Mouse (Mus musculus) limb, embryonic 13.5 days (tissue): ENCODE measurements at regions not wholly inside any gene's neighbourhood (a gene's known extent, or its start where the extent isn't known, plus 50 kb on each side); places are given as distances from the start of the nearest gene placed in this dataset.

Experiments used
- ATAC-seq: fragments of 200-750 bp; cut with Nextera tagmentation; 2 replicates; pipeline ENCODE4 v1.8.0; 2017; ENCODE audit warnings: low read depth, moderate number of reproducible peaks, moderate TSS enrichment; ENCODE audit not compliant: low FRiP score
- H3K27ac ChIP-seq: fragments of 300-500 bp; sonication (generic); 2 replicates; pipeline ENCODE4 v1.5.1; 2015; ENCODE audit warnings: inconsistent platforms, mild to moderate bottlenecking, moderate library complexity
- H3K27me3 ChIP-seq: fragments of 300-500 bp; sonication (generic); 2 replicates; pipeline ENCODE4 v1.6.1; 2015; ENCODE audit warnings: mild to moderate bottlenecking, inconsistent platforms
- H3K36me3 ChIP-seq: fragments of 300-500 bp; sonication (generic); 2 replicates; pipeline ENCODE4 v1.6.1; 2015; ENCODE audit warnings: inconsistent platforms, mild to moderate bottlenecking, moderate library complexity
- H3K4me1 ChIP-seq: fragments of 300-500 bp; sonication (generic); 2 replicates; pipeline ENCODE4 v1.6.1; 2015; ENCODE audit warnings: inconsistent platforms
- H3K4me2 ChIP-seq: fragments of 300-500 bp; sonication (generic); replicated peaks from 2 replicates; pipeline ENCODE4 v1.6.1; 2015; ENCODE audit warnings: inconsistent platforms, mild to moderate bottlenecking, moderate library complexity
- H3K4me3 ChIP-seq: fragments of 300-500 bp; sonication (generic); 2 replicates; pipeline ENCODE4 v1.5.1; 2015; ENCODE audit warnings: moderate library complexity, mild to moderate bottlenecking, inconsistent platforms
- H3K9ac ChIP-seq: fragments of 300-500 bp; sonication (generic); 2 replicates; pipeline ENCODE4 v1.6.1; 2015; ENCODE audit warnings: mild to moderate bottlenecking, inconsistent platforms
- H3K9me3 ChIP-seq: fragments of 300-500 bp; sonication (generic); 2 replicates; pipeline ENCODE4 v1.6.1; 2016; ENCODE audit warnings: inconsistent platforms
- whole genome bisulfite sequencing: fragments of 180-500 bp; shearing (Covaris S2); methylation state at CpG from one replicate; pipeline ENCODE4 v1.1.7; 2015; 5-methylcytosine and 5-hydroxymethylcytosine counted together

- WGBS = 86% methylated on average over 1 of the region's 1 CpGs
- Histone ChIP-seq H3K9ac (no peak overlapping the region), H3K4me3 (no peak overlapping the region), H3K4me1 (no peaks in the 10 kb centered on the region), H3K9me3 (no peaks in the 10 kb centered on the region), H3K27ac (no peak overlapping the region), H3K36me3 (no peaks in the 10 kb centered on the region), H3K27me3 (no peaks in the 10 kb centered on the region), H3K4me2 (no peak overlapping the region)
- no peak for ATAC-seq
Measured at GRCm38 (mm10) chr17:55320959-55321358, 124.2 kb upstream of the St6gal2 start.

DNA sequence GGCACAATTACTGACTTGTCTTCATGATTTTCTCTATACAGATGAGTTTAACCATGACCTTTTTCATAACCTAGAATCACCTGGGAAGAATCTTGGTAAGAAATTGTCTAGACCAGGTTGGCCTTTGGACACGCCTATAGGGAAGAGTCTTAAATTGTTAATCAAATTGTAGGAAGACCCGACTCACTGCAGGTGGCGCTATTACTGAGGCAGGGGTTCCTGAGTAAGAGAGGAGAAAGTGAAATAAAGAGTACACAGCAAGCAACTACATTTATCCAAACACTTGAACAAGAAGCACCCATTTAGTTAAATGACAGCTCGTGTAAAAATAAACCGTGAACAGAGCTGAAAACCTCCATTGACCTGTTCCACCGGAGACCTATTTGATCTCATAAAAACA lies 85.9 kb upstream of the St6gal2 start:
- WGBS = 86% methylated on average over 6 of the region's 6 CpGs
- Histone ChIP-seq H3K4me2 (no peak overlapping the region), H3K36me3 (no peaks in the 10 kb centered on the region), H3K27ac (no peak overlapping the region), H3K4me1 (no peaks in the 10 kb centered on the region), H3K27me3 (no peaks in the 10 kb centered on the region), H3K4me3 (no peak overlapping the region), H3K9ac (no peak overlapping the region), H3K9me3 (no peaks in the 10 kb centered on the region)
- no peak for ATAC-seq

DNA sequence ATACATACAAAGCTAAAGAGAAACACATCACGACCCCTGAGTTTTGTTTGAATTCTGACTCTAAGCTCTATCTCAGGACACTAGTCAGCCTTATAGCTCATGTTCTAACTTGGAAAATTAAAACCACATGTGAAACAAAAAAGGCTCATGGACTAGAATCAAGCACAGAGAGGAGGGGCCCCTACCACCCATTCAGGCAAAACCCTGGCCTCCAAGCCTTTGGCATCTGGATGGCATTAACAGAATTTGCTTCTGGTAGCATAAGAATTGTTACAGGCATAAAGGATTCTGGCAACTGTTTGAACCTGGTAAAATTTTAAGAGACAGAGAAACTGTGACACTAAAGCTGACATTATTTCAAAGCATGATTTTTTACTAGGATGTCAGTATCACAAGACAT lies 78.1 kb upstream of the St6gal2 start:
- ATAC-seq = peak; percentile 94
- H3K36me3 ChIP-seq = no peaks in the 10 kb centered on the region
- H3K4me2 ChIP-seq = no peak overlapping the region
- H3K4me1 ChIP-seq = peaks cover 8% of the 10 kb centered on the region
- H3K27ac ChIP-seq = 0 out of 2 replicates have a peak overlapping the region, but pooled peaks have one; percentile 28
- H3K4me3 ChIP-seq = no peak overlapping the region
- WGBS = 8% methylated on average over 1 of the region's 1 CpGs
- H3K9ac ChIP-seq = no peak overlapping the region
- no peaks in the 10 kb centered on the region for H3K27me3 ChIP-seq
- no peaks in the 10 kb centered on the region for H3K9me3 ChIP-seq

DNA sequence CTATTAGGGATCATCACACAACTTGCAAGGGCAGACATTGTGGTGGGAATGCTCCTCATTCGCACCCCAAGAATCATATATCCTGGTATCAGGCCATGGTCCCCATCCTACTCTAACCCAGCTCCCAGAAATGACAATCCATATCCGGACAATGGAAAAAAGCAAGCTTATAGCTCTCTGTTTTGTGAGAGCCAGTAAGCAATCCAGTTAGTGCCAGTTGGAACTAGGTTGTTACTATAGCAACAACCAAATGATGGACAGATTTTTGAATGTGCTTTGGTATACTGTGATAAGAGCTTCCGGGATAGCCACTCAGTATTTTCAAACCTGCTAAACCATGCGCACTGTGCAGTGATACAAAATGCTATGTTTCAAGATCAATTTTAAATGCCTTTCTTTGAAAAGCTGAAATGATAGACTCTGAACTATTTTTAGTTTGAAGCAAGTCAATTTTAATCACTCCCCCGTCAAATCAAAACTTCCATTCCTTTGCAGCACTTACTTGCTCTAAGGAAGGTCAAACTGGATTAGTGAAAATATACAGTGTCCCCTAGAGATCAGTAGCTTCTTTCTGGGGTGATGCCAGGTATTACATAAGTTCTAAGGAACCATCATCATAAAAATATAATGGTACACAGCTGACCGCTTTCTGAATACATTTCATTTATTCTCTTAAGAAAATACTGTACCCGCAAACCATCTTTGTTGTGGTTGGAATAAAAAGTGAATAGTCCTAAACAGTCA lies 77.5 kb upstream of the St6gal2 start:
- 0 out of 2 replicates have a peak overlapping the region, but pooled peaks have one; percentile 28 for H3K27ac ChIP-seq
- H3K4me3 ChIP-seq = no peak overlapping the region
- peaks cover 8% of the 10 kb centered on the region for H3K4me1 ChIP-seq
- ATAC-seq = peak; percentile 72; the same call in 1 of the 2 replicates
- no peak overlapping the region for H3K9ac ChIP-seq
- 59% methylated on average over 7 of the region's 7 CpGs for WGBS
- H3K36me3 ChIP-seq = no peaks in the 10 kb centered on the region
- H3K9me3 ChIP-seq = no peaks in the 10 kb centered on the region
- no peaks in the 10 kb centered on the region for H3K27me3 ChIP-seq
- no peak overlapping the region for H3K4me2 ChIP-seq
